Mouse (Mus musculus): Measurements from ENCODE around the gene Sdk1. TPM values are rescaled to one million over a fixed set of nuclear protein-coding genes. Genes with fewer than 3 reads are reported as not detected.

The Sdk1 gene
- total RNA-seq, 2 experiments from 2014 or later: 2.7 to 3.8 TPM

DNA sequence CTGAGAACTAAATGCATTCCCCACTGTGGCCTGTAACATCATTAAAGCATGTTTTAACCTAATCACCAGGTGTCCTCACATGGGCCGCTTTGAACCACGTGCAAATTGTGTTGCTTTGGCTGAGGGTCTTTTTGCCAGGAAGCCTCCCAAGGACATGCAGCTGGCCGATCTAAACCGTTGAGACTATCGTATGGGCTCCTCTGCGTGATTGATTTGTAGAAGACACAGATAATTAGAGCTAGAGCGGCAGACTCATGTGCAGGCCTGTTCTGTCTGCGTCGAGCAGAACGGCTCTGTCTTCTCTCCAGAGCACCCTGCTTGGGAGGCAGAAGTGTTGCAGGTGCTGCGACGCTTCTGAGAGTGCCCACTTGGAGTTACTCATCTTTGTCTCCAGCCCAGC, 453.6 kb downstream of the Sdk1 start:
- intact Hi-C loops (cut with DNase I; ENCODE audit: low total_unique reads): no loop called here
- no peak for DNase-seq

- intact Hi-C loops (cut with DNase I; ENCODE audit: low total_unique reads): no loop called here
- DNase-seq: peak; percentile 15
Measured at GRCm38 (mm10) chr5:141698406-141698805, 457.1 kb downstream of the Sdk1 start.

GRCm38 (mm10) chr5:141720751-141721150, 479.5 kb downstream of the Sdk1 start:
- DNase-seq: no peak
- intact Hi-C loops (cut with DNase I; ENCODE audit: low total_unique reads): no loop called here

GRCm38 (mm10) chr5:141727968-141728367, 486.7 kb downstream of the Sdk1 start:
- no peak for DNase-seq
- intact Hi-C loops (cut with DNase I; ENCODE audit: low total_unique reads): no loop called here

- intact Hi-C loops (cut with DNase I; ENCODE audit: low total_unique reads): no loop called here
- no peak for DNase-seq
Measured at GRCm38 (mm10) chr5:141730006-141730405, 488.7 kb downstream of the Sdk1 start.

DNA sequence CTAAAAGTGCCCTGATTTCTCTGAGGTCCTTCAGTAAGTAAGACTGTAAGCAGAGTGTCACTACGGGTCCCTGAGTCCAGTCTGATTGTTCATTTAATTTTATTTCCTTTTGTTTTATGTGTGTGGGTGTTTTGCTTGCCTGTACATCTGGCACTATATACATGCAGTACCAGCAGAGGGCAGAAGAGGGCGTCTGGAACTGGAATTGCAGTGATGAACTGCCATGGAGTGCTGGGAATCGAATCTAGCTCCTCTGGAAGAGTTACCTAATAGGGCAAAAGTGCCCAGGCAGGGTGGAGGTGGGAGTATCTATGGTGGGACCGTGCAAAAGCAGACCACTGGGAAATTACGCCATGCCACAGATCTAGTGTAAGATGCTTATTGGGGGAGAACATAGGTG, 497.4 kb downstream of the Sdk1 start:
- no peak for DNase-seq
- intact Hi-C loops (cut with DNase I; ENCODE audit: low total_unique reads): no loop called here

DNA sequence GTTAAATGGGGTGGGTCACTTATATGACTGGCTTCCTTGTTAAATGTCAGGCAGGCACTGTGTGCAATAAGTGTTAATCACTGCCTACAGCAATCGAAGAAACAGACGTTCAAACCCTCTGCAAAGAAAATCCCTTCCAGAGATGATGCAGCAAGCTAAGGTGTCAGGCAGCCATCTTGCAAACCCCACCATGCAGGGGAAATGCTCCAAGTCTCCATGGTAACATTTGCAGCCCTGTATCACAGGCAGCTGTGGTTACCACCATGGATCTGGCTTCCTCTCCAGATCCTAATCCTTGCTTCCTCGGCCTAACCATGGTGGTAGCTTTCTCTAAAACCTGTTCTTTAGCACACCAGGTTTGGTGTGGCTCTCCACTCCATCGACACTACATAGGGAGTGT, 507.5 kb downstream of the Sdk1 start:
- intact Hi-C loops (cut with DNase I; ENCODE audit: low total_unique reads): no loop called here
- DNase-seq: no peak

- no peak for DNase-seq
- intact Hi-C loops (cut with DNase I; ENCODE audit: low total_unique reads): no loop called here
Measured at GRCm38 (mm10) chr5:141754278-141754677, 513.0 kb downstream of the Sdk1 start.

DNA sequence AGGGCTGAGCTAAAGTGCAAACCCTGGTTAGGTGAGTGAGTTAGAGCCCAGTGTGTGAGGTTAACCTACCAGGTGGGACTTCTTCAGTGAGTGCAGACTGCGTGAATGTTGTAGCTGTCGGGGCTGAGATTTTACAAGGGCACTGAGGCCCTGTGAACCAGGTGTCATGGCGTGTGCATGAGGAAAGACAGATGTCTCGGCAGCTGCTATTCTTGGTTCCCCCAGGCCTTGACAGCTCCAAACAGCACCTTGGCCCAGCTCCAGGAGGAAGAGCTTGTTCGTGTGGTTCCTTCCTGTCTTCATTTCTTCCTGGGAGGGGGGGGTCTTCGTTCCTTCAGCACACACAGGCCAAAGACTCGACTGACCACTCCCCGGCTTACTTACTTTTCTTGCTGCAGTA, 517.6 kb downstream of the Sdk1 start:
- no peak for DNase-seq
- intact Hi-C loops (cut with DNase I; ENCODE audit: low total_unique reads): no loop called here

DNA sequence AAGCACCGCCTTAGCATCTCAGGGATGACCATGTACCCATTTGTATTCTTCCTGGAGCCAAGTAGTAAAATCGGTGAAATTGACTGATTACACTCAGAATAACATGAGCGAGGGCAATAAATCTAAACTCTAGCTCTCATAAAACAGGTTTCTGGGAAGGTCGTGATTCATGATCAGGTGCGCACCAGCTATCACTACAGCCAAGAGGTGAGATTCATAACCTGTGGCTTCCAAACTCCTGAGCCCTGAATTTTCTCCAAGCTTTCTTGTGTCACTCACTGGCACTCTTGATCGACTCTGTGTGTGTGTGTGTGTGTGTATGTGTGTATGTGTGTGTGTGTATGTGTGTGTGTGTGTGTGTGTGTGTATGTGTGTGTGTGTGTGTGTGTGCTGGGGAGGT, 522.8 kb downstream of the Sdk1 start:
- no peak for DNase-seq
- intact Hi-C loops (cut with DNase I; ENCODE audit: low total_unique reads): no loop called here

- no peak for DNase-seq
- intact Hi-C loops (cut with DNase I; ENCODE audit: low total_unique reads): no loop called here
Measured at GRCm38 (mm10) chr5:141768761-141769515, 527.6 kb downstream of the Sdk1 start.

DNA sequence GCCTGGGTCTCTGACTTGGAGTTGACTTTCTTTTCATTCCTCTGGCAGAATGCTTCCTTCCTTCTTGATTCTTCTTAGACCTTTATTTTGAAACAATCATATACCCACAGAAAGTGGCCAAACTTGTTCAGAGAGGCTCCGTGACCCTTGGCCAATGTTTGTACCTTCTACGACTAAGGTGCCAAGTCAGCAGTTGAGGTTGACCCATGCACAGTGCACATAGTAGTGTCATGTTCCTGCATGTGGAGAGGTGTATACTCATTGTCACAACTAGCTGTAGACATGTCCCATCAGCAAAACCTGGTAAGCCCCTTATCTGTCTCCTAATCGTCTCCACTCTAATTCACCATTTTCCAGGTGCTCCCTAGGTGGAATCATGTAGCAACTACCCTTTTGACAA, 530.2 kb downstream of the Sdk1 start:
- no peak for DNase-seq
- intact Hi-C loops (cut with DNase I; ENCODE audit: low total_unique reads): no loop called here

DNA sequence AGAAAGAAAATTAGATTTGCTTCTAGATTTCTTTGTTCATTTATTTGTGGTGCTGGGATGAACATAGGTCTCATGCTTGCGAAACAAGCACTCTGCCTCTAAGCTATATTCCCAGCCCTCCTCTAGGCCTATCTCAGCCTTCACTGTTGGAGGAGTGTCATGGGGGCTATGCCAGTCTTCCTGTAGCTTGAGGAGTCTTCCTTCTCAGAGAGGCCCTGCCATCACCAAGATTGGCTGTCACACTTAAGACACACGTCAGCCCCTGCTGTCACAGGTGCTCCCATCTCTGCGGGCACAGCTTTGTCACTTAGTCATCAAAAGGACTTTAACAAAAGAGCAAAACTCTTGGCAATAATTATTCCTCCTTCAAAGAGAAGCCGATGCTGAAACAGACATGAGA, 536.9 kb downstream of the Sdk1 start:
- intact Hi-C loops (cut with DNase I; ENCODE audit: low total_unique reads): no loop called here
- DNase-seq: no peak

DNA sequence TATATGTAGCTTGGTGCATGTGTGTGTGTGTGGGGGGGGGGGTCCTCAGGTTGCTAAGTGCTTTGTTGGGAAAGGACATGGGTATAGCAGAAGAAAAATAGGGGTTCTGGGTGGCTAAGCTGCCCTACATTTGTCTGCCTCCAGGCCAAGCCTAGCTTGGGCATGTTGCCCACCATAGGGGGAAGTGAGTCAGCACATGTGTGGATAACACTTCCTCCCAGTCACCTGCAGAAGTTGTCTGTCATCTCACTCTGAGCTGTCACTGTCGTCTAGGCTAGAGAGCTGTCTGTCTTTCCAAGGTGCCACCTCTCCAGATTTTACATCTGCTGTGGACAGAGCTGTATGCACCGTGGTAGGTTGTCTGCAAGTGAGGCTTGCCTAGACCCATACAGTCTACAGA, 539.9 kb downstream of the Sdk1 start:
- no peak for DNase-seq
- intact Hi-C loops (cut with DNase I; ENCODE audit: low total_unique reads): no loop called here

- intact Hi-C loops (cut with DNase I; ENCODE audit: low total_unique reads): no loop called here
- no peak for DNase-seq
Measured at GRCm38 (mm10) chr5:141782330-141782729, 541.0 kb downstream of the Sdk1 start.

DNA sequence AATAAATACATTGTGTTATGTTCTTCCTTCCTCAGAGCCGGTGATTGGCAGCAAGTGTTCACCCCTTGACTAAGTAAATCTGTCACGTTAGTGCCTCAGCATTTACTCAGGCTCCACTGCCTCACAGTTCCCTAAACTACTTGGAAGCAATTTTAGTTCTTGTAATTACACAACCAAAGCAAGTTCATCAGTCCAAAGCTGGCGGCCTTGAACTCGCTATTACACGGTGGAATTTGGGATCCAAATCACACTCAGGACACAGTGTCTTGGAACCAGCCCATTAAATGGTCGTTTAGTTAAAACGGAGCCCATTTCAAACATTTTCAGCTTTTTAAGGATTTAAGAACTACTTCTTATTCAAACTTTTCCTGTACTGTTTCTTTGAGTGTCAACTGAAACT, 542.2 kb downstream of the Sdk1 start:
- intact Hi-C loops (cut with DNase I; ENCODE audit: low total_unique reads): no loop called here

GRCm38 (mm10) chr5:141793926-141794325, 552.6 kb downstream of the Sdk1 start:
- no peak for DNase-seq
- intact Hi-C loops (cut with DNase I; ENCODE audit: low total_unique reads): no loop called here

More for the DNA sequence above, 542.2 kb downstream of the Sdk1 start:
- no peak for DNase-seq

- no peak for DNase-seq
- intact Hi-C loops (cut with DNase I; ENCODE audit: low total_unique reads): no loop called here
Measured at GRCm38 (mm10) chr5:141823823-141824330, 582.6 kb downstream of the Sdk1 start.

- intact Hi-C loops (cut with DNase I; ENCODE audit: low total_unique reads): no loop called here
- DNase-seq: no peak
Measured at GRCm38 (mm10) chr5:141824739-141825379, 583.6 kb downstream of the Sdk1 start.

DNA sequence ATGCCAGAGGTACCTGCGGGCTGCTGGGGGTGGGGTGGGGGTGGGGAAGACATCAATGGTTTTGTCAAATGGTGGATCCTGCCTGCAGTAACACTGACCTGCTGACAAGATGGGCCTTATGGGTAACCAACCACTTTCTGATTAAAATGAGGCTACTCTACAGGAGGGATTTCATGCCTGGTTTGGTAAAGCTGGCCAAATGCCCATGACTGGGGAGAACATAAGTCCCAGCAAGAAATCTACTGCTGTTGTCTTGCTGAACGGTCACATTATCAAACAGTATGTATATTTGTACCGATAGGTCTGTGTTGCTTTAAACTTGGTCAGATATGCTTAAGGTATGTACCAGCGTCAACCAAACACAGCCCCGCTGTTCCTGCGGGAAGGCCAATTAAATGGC, 594.3 kb downstream of the Sdk1 start:
- intact Hi-C loops (cut with DNase I; ENCODE audit: low total_unique reads): no loop called here
- no peak for DNase-seq

- intact Hi-C loops (cut with DNase I; ENCODE audit: low total_unique reads): no loop called here
Measured at GRCm38 (mm10) chr5:141836892-141837455, 595.7 kb downstream of the Sdk1 start.

More at GRCm38 (mm10) chr5:141836892-141837455, 595.7 kb downstream of the Sdk1 start:
- no peak for DNase-seq
